Mouse (Mus musculus) forebrain, postnatal 0 days (tissue): ENCODE measurements around the gene Sec24b. TPM values are rescaled to one million over a fixed set of nuclear protein-coding genes. Genes with fewer than 3 reads are reported as not detected.

Experiments used
- ATAC-seq: fragments of 200-750 bp; cut with Nextera tagmentation; 2 replicates; pipeline ENCODE4 v1.8.0; 2017; ENCODE audit warnings: mild to moderate bottlenecking, moderate library complexity
- DNase-seq: peaks from one replicate; pipeline ENCODE4 v3.0.0-alpha.2; 2015
- H3K27ac ChIP-seq: fragments of 300-500 bp; sonication (generic); 2 replicates; pipeline ENCODE4 v1.5.1; 2014; ENCODE audit warnings: low read depth, mild to moderate bottlenecking, antibody characterized with exemption, low read length, moderate library complexity, mixed read lengths
- H3K27me3 ChIP-seq: fragments of 300-500 bp; sonication (generic); 2 replicates; pipeline ENCODE4 v1.6.1; 2014; ENCODE audit warnings: mild to moderate bottlenecking, low read length, mixed read lengths; ENCODE audit not compliant: insufficient read depth
- H3K36me3 ChIP-seq: fragments of 300-500 bp; sonication (generic); 2 replicates; pipeline ENCODE4 v1.6.1; 2014; ENCODE audit warnings: mild to moderate bottlenecking, moderate library complexity; ENCODE audit not compliant: insufficient read depth
- H3K4me1 ChIP-seq: fragments of 300-500 bp; sonication (generic); 2 replicates; pipeline ENCODE4 v1.6.1; 2014; ENCODE audit warnings: antibody characterized with exemption; ENCODE audit not compliant: insufficient read depth
- H3K4me2 ChIP-seq: fragments of 300-500 bp; sonication (generic); 2 replicates; pipeline ENCODE4 v1.6.1; 2014; ENCODE audit warnings: low read depth, mild to moderate bottlenecking, moderate library complexity
- H3K4me3 ChIP-seq: fragments of 300-500 bp; sonication (generic); 2 replicates; pipeline ENCODE4 v1.5.1; 2014; ENCODE audit warnings: low read depth, low read length, mixed read lengths
- H3K9ac ChIP-seq: fragments of 300-500 bp; sonication (generic); 2 replicates; pipeline ENCODE4 v1.6.1; 2014; ENCODE audit warnings: mild to moderate bottlenecking
- H3K9me3 ChIP-seq: fragments of 300-500 bp; sonication (generic); 2 replicates; pipeline ENCODE4 v1.6.1; 2016; ENCODE audit warnings: low read length
- CTCF ChIP-seq: sonication (generic); IDR thresholded peaks from 2 replicates; pipeline ENCODE4 v1.5.1; 2016; ENCODE audit warnings: antibody characterized with exemption, control low read depth, low read depth
- WGBS: fragments of 180-500 bp; shearing (Covaris S2); extraction: QIAGEN DNeasy Blood & Tissue Kit; methylation state at CpG from one replicate; pipeline ENCODE4 v1.1.7; 2014; 5-methylcytosine and 5-hydroxymethylcytosine counted together
- polyA plus RNA-seq: library from polyadenylated mRNA; unstranded; fragments of >200 nt; fragmentation: Nextera tagmentation; extraction: Ambion mirVana; gene quantifications from 2 replicates; pipeline ENCODE4 v1.2.1, GENCODE M21; 2015
- total RNA-seq: library from RNA; depleted of rRNA; stranded (reverse); fragments of >200 nt; gene quantifications from 2 replicates; pipeline ENCODE4 v1.2.3, GENCODE M21; 2014

Sec24b gene
- total and polyA plus RNA-seq, 2 experiments from 2014 or later = 24.3 to 34.0 TPM

GRCm38 (mm10) chr3:129998526-129998925, 62.8 kb downstream of the Sec24b start:
- Histone ChIP-seq H3K27me3 (no peaks in the 10 kb centered on the region), H3K36me3 (peaks cover 79% of the 10 kb centered on the region), H3K9ac (no peak overlapping the region), H3K27ac (no peak overlapping the region), H3K9me3 (no peaks in the 10 kb centered on the region), H3K4me3 (no peak overlapping the region), H3K4me2 (no peak overlapping the region), H3K4me1 (no peaks in the 10 kb centered on the region)
- no peak for TF ChIP-seq CTCF
- ATAC-seq = no peak
- 86% methylated on average over 6 of the region's 6 CpGs for WGBS
- DNase-seq = no peak

GRCm38 (mm10) chr3:129998001-129998400, 63.4 kb downstream of the Sec24b start:
- Histone ChIP-seq H3K27me3 (no peaks in the 10 kb centered on the region), H3K36me3 (peaks cover 80% of the 10 kb centered on the region), H3K4me3 (no peak overlapping the region), H3K9ac (no peak overlapping the region), H3K4me2 (no peak overlapping the region), H3K9me3 (no peaks in the 10 kb centered on the region), H3K27ac (no peak overlapping the region), H3K4me1 (no peaks in the 10 kb centered on the region)
- DNase-seq (no peak), ATAC-seq (no peak)
- 80% methylated on average over 7 of the region's 7 CpGs for WGBS
- no peak for TF ChIP-seq CTCF

GRCm38 (mm10) chr3:129997324-129997723, 64.0 kb downstream of the Sec24b start:
- TF ChIP-seq CTCF = no peak
- Histone ChIP-seq H3K9me3 (no peaks in the 10 kb centered on the region), H3K36me3 (peaks cover 80% of the 10 kb centered on the region), H3K27me3 (no peaks in the 10 kb centered on the region), H3K4me2 (no peak overlapping the region), H3K27ac (no peak overlapping the region), H3K9ac (no peak overlapping the region), H3K4me1 (no peaks in the 10 kb centered on the region), H3K4me3 (no peak overlapping the region)
- WGBS = 89% methylated on average over 3 of the region's 3 CpGs
- DNase-seq (no peak), ATAC-seq (no peak)

- no peaks in the 10 kb centered on the region for H3K4me1 ChIP-seq
- H3K9ac ChIP-seq = no peak overlapping the region
- peaks cover 83% of the 10 kb centered on the region for H3K36me3 ChIP-seq
- H3K4me2 ChIP-seq = no peak overlapping the region
- DNase-seq (no peak), ATAC-seq (no peak)
- no peak for TF ChIP-seq CTCF
- WGBS = 96% methylated on average over 13 of the region's 13 CpGs
- H3K4me3 ChIP-seq = no peak overlapping the region
- H3K27ac ChIP-seq = no peak overlapping the region
- H3K27me3 ChIP-seq = no peaks in the 10 kb centered on the region
- H3K9me3 ChIP-seq = no peaks in the 10 kb centered on the region
Observed at GRCm38 (mm10) chr3:129987297-129987696, 74.1 kb downstream of the Sec24b start.

- Histone ChIP-seq H3K36me3 (peaks cover 71% of the 10 kb centered on the region), H3K27me3 (no peaks in the 10 kb centered on the region), H3K9ac (no peak overlapping the region), H3K4me3 (no peak overlapping the region), H3K4me1 (no peaks in the 10 kb centered on the region), H3K9me3 (no peaks in the 10 kb centered on the region), H3K4me2 (no peak overlapping the region), H3K27ac (no peak overlapping the region)
- no peak for DNase-seq
- peak; percentile 38 for TF ChIP-seq CTCF
- no peak for ATAC-seq
- WGBS = 92% methylated on average over 4 of the region's 4 CpGs
Observed at GRCm38 (mm10) chr3:129985335-129985734, 76.0 kb downstream of the Sec24b start.

GRCm38 (mm10) chr3:129984797-129985196, 76.6 kb downstream of the Sec24b start:
- Histone ChIP-seq H3K4me3 (no peak overlapping the region), H3K36me3 (peaks cover 66% of the 10 kb centered on the region), H3K4me2 (no peak overlapping the region), H3K4me1 (no peaks in the 10 kb centered on the region), H3K9me3 (no peaks in the 10 kb centered on the region), H3K27ac (no peak overlapping the region), H3K9ac (no peak overlapping the region), H3K27me3 (no peaks in the 10 kb centered on the region)
- TF ChIP-seq CTCF = no peak
- ATAC-seq (no peak), DNase-seq (no peak)
- WGBS = 95% methylated on average over 5 of the region's 5 CpGs

- Histone ChIP-seq H3K36me3 (peaks cover 40% of the 10 kb centered on the region), H3K27ac (no peak overlapping the region), H3K4me1 (no peaks in the 10 kb centered on the region), H3K4me3 (no peak overlapping the region), H3K9me3 (no peaks in the 10 kb centered on the region), H3K27me3 (no peaks in the 10 kb centered on the region), H3K9ac (no peak overlapping the region), H3K4me2 (no peak overlapping the region)
- ATAC-seq = peak; percentile 27; the same call in 1 of the 2 replicates
- WGBS = 57% methylated on average over 5 of the region's 5 CpGs
- TF ChIP-seq CTCF = no peak
- DNase-seq = no peak
Observed at GRCm38 (mm10) chr3:129982271-129982670, 79.1 kb downstream of the Sec24b start.
